Mouse (Mus musculus): ENCODE measurements around the gene Dgcr6. TPM values are rescaled to one million over a fixed set of nuclear protein-coding genes. Genes with fewer than 3 reads are reported as not detected.
A peak's percentile ranks its signal among the peaks of the same experiment; 100 is the strongest.
"Not testable (repeated sequence)": the region's sequence is repeated elsewhere in the genome, so short reads cannot be mapped to it uniquely, and the experiment has no call there.

Dgcr6 gene
- polyA plus RNA-seq (2016; fragmentation: Nextera tagmentation; extraction: Ambion mirVana): 134 and 135 TPM in 2 replicates

GRCm38 (mm10) chr16:18052731-18053202, at the start of gene Dgcr6:
Gene Dgcr6 (plus strand): TSS chr16:18052860.
- ATAC-seq (ENCODE audit: insufficient number of reproducible peaks, insufficient read depth, low FRiP score, low TSS enrichment, low read depth): peak; percentile 72
- Histone ChIP-seq H3K27ac (no peak within 1 kb of the TSS), H3K4me3 (replicated peaks) (no peak within 1 kb of the TSS), H3K36me3 (no peaks in the 10 kb centered on the region), H3K27me3 (0 out of 2 replicates have a peak, but pooled peaks cover 3% of the 10 kb centered on the region), H3K4me1 (replicated peaks) (peaks cover 7% of the 10 kb centered on the region; the same call in 1 of the 2 replicates), H3K9ac (replicated peaks) (no peak within 1 kb of the TSS), H3K9me3 (no peaks in the 10 kb centered on the region), H3K4me2 (peak within 1 kb of the TSS; percentile 33; the same call in 1 of the 2 replicates)
- WGBS: 16% methylated on average over 11 of the region's 11 CpGs

- WGBS: 81% methylated on average over 5 of the region's 5 CpGs
- Histone ChIP-seq H3K4me3 (replicated peaks) (no peak overlapping the region), H3K4me2 (no peak overlapping the region)
Measured at GRCm38 (mm10) chr16:18004589-18004988, 48.1 kb upstream of the Dgcr6 start.

GRCm38 (mm10) chr16:18007083-18007482, 45.6 kb upstream of the Dgcr6 start:
- Histone ChIP-seq H3K27ac (no peak overlapping the region), H3K9me3 (no peaks in the 10 kb centered on the region), H3K4me2 (no peak overlapping the region), H3K36me3 (no peaks in the 10 kb centered on the region), H3K4me1 (replicated peaks) (no peaks in the 10 kb centered on the region), H3K4me3 (replicated peaks) (no peak overlapping the region), H3K9ac (replicated peaks) (no peak overlapping the region), H3K27me3 (no peaks in the 10 kb centered on the region)
- no peak for ATAC-seq (ENCODE audit: insufficient number of reproducible peaks, insufficient read depth, low FRiP score, low TSS enrichment, low read depth)
- 55% methylated on average over 4 of the region's 4 CpGs for WGBS

More at GRCm38 (mm10) chr16:18004589-18004988, 48.1 kb upstream of the Dgcr6 start:
- H3K27ac ChIP-seq: no peak overlapping the region
- no peaks in the 10 kb centered on the region for H3K9me3 ChIP-seq
- H3K36me3 ChIP-seq: no peaks in the 10 kb centered on the region
- H3K9ac ChIP-seq (replicated peaks): no peak overlapping the region
- no peak for ATAC-seq (ENCODE audit: insufficient number of reproducible peaks, insufficient read depth, low FRiP score, low TSS enrichment, low read depth)
- no peaks in the 10 kb centered on the region for H3K27me3 ChIP-seq
- no peaks in the 10 kb centered on the region for H3K4me1 ChIP-seq (replicated peaks)

- Histone ChIP-seq H3K27me3 (no peaks in the 10 kb centered on the region), H3K9ac (replicated peaks) (no peak overlapping the region)
Measured at GRCm38 (mm10) chr16:18011101-18011500, 41.6 kb upstream of the Dgcr6 start.

GRCm38 (mm10) chr16:18016482-18016881, 36.2 kb upstream of the Dgcr6 start:
- WGBS: 71% methylated on average over 4 of the region's 4 CpGs
- H3K9ac ChIP-seq (replicated peaks); H3K27ac ChIP-seq; H3K27me3 ChIP-seq; ATAC-seq (ENCODE audit: insufficient number of reproducible peaks, insufficient read depth, low FRiP score, low TSS enrichment, low read depth); H3K4me1 ChIP-seq (replicated peaks); H3K4me2 ChIP-seq; H3K4me3 ChIP-seq (replicated peaks); H3K9me3 ChIP-seq; H3K36me3 ChIP-seq: not testable (repeated sequence)

More at GRCm38 (mm10) chr16:18011101-18011500, 41.6 kb upstream of the Dgcr6 start:
- WGBS: 70% methylated on average over 6 of the region's 6 CpGs
- no peaks in the 10 kb centered on the region for H3K36me3 ChIP-seq
- H3K27ac ChIP-seq: no peak overlapping the region
- H3K4me1 ChIP-seq (replicated peaks): no peaks in the 10 kb centered on the region
- H3K4me3 ChIP-seq (replicated peaks): no peak overlapping the region
- H3K9me3 ChIP-seq: no peaks in the 10 kb centered on the region
- no peak overlapping the region for H3K4me2 ChIP-seq
- ATAC-seq (ENCODE audit: insufficient number of reproducible peaks, insufficient read depth, low FRiP score, low TSS enrichment, low read depth): no peak

GRCm38 (mm10) chr16:18022780-18023557, 29.7 kb upstream of the Dgcr6 start:
- Histone ChIP-seq H3K4me3 (replicated peaks) (no peak overlapping the region), H3K9me3 (no peaks in the 10 kb centered on the region), H3K9ac (replicated peaks) (no peak overlapping the region), H3K36me3 (no peaks in the 10 kb centered on the region), H3K27me3 (no peaks in the 10 kb centered on the region), H3K4me2 (no peak overlapping the region), H3K27ac (no peak overlapping the region), H3K4me1 (replicated peaks) (no peaks in the 10 kb centered on the region)
- 69% methylated on average over 8 of the region's 8 CpGs for WGBS
- ATAC-seq (ENCODE audit: insufficient number of reproducible peaks, insufficient read depth, low FRiP score, low TSS enrichment, low read depth): no peak

GRCm38 (mm10) chr16:18027371-18027770, 25.3 kb upstream of the Dgcr6 start:
- Histone ChIP-seq H3K36me3 (no peaks in the 10 kb centered on the region), H3K4me1 (replicated peaks) (no peaks in the 10 kb centered on the region), H3K9ac (replicated peaks) (no peak overlapping the region), H3K4me3 (replicated peaks) (no peak overlapping the region), H3K9me3 (no peaks in the 10 kb centered on the region), H3K27me3 (no peaks in the 10 kb centered on the region), H3K4me2 (no peak overlapping the region), H3K27ac (no peak overlapping the region)
- no peak for ATAC-seq (ENCODE audit: insufficient number of reproducible peaks, insufficient read depth, low FRiP score, low TSS enrichment, low read depth)
- 64% methylated on average over 2 of the region's 2 CpGs for whole genome bisulfite sequencing

GRCm38 (mm10) chr16:18031752-18032151, 20.9 kb upstream of the Dgcr6 start:
- Histone ChIP-seq H3K36me3 (no peaks in the 10 kb centered on the region), H3K4me2 (no peak overlapping the region), H3K4me3 (replicated peaks) (no peak overlapping the region), H3K27me3 (peaks cover 7% of the 10 kb centered on the region; the same call in 1 of the 2 replicates), H3K9ac (replicated peaks) (no peak overlapping the region), H3K4me1 (replicated peaks) (no peaks in the 10 kb centered on the region), H3K27ac (no peak overlapping the region), H3K9me3 (peaks cover 4% of the 10 kb centered on the region; the same call in 1 of the 2 replicates)
- ATAC-seq (ENCODE audit: insufficient number of reproducible peaks, insufficient read depth, low FRiP score, low TSS enrichment, low read depth): no peak
- WGBS: 51% methylated on average over 2 of the region's 2 CpGs

GRCm38 (mm10) chr16:18033289-18033688, 19.4 kb upstream of the Dgcr6 start:
- Histone ChIP-seq H3K9ac (replicated peaks) (no peak overlapping the region), H3K4me3 (replicated peaks) (no peak overlapping the region), H3K4me1 (replicated peaks) (no peaks in the 10 kb centered on the region), H3K4me2 (no peak overlapping the region), H3K9me3 (peaks cover 4% of the 10 kb centered on the region; the same call in 1 of the 2 replicates), H3K27me3 (peaks cover 14% of the 10 kb centered on the region; the same call in 1 of the 2 replicates), H3K27ac (no peak overlapping the region), H3K36me3 (no peaks in the 10 kb centered on the region)
- no peak for ATAC-seq (ENCODE audit: insufficient number of reproducible peaks, insufficient read depth, low FRiP score, low TSS enrichment, low read depth)
- 80% methylated on average over 4 of the region's 4 CpGs for WGBS

- Histone ChIP-seq H3K4me3 (replicated peaks) (no peak overlapping the region), H3K36me3 (no peaks in the 10 kb centered on the region), H3K4me1 (replicated peaks) (no peaks in the 10 kb centered on the region), H3K4me2 (no peak overlapping the region), H3K9ac (replicated peaks) (no peak overlapping the region), H3K27me3 (peaks cover 19% of the 10 kb centered on the region), H3K9me3 (peaks cover 4% of the 10 kb centered on the region; the same call in 1 of the 2 replicates), H3K27ac (no peak overlapping the region)
- WGBS: 69% methylated on average over 4 of the region's 4 CpGs
- ATAC-seq (ENCODE audit: insufficient number of reproducible peaks, insufficient read depth, low FRiP score, low TSS enrichment, low read depth): no peak
Measured at GRCm38 (mm10) chr16:18034286-18034685, 18.4 kb upstream of the Dgcr6 start.

GRCm38 (mm10) chr16:18036425-18036955, 16.2 kb upstream of the Dgcr6 start:
- no peak overlapping the region for H3K4me3 ChIP-seq (replicated peaks)
- 15% methylated on average over 16 of the region's 16 CpGs for WGBS
- no peaks in the 10 kb centered on the region for H3K36me3 ChIP-seq
- H3K4me2 ChIP-seq: no peak overlapping the region
- H3K27me3 ChIP-seq: peaks cover 19% of the 10 kb centered on the region
- H3K27ac ChIP-seq: no peak overlapping the region
- no peak for ATAC-seq (ENCODE audit: insufficient number of reproducible peaks, insufficient read depth, low FRiP score, low TSS enrichment, low read depth)
- peaks cover 4% of the 10 kb centered on the region; the same call in 1 of the 2 replicates for H3K9me3 ChIP-seq
- no peaks in the 10 kb centered on the region for H3K4me1 ChIP-seq (replicated peaks)
- H3K9ac ChIP-seq (replicated peaks): no peak overlapping the region

Data from limb, embryonic 12.5 days (tissue).